Mouse (Mus musculus): Measurements from ENCODE around the gene Msi2.

- TF ChIP-seq POLR2A (IDR thresholded peaks at IDR 0.05; ENCODE audit: borderline replicate concordance, control insufficient read depth, low read depth, low read length) (no peak), CTCF (IDR thresholded peaks at IDR 0.05; ENCODE audit: control insufficient read depth, insufficient read depth, low read length) (no peak)
Observed at GRCm38 (mm10) chr11:88624627-88625026, 93.7 kb downstream of the Msi2 start.
